ENCODE assay signal across 29 mouse cellular contexts in the genomic region with DNA sequence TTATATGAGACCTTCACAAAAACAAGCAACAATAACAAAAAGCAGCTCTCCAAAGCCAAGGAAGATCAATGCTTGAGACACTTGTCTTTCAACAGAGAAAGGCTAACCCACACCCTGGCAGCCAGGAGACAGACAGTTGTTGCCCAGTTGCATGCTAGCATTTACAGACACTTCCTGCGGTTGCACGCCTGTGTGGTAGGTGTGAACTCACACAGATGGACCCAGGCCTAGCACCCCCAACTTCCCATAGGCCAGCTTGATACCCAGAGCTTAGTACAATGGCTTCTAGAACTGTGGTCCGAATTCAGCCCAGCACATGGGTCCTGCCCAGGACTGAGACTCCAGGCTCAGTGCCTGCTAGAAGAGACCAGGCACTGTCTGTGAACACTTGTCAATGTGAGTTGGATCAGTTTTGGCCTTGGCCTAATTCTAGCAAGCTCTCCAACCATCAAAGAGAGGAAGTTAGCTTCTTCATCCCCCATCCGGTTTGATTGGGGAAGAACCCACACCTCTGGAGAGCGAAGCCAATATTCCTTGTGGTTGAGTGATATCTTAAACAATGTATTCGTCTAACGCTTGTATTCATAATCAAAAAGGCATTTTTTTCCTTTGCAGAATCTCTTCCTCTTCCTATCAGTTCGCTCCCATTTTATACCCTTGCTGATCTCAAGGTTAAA. TPM values are rescaled to one million over a fixed set of nuclear protein-coding genes. Genes with fewer than 3 reads are reported as not detected.
DNase-seq lines count a peak whose midpoint lies in the region; ATAC-seq lines count a peak whose summit lies in the region.
"Had no signal": no experiment of that assay in that cellular context is flagged by ENCODE, and none has a peak within 500 bp of the region (broad histone marks: within the 10 kb centered on the region; RNA-seq: fewer than 3 reads in every experiment).

No protein-coding gene starts in this region.

- H3K4me3 ChIP-seq in heart, embryonic 16.5 days (ENCODE audit: low read length): no peak overlapping the region
- H3K4me3 ChIP-seq in heart, embryonic 11.5 days (ENCODE audit: low read depth, low read length): no peak overlapping the region
- no peak overlapping the region for H3K4me3 ChIP-seq in midbrain, embryonic 10.5 days
- H3K4me3 ChIP-seq: gastrocnemius, adult 2 months; intestine, embryonic 15.5 days; limb, embryonic 13.5 days; lung, embryonic 15.5 days; midbrain, embryonic 15.5 days had no signal

- H3K9me3 ChIP-seq in heart, embryonic 16.5 days (replicated peaks; ENCODE audit: control insufficient read depth, low read length): no peaks in the 10 kb centered on the region
- H3K9me3 ChIP-seq in heart, embryonic 11.5 days (replicated peaks; ENCODE audit: control insufficient read depth, low read length): no peaks in the 10 kb centered on the region
- no peaks in the 10 kb centered on the region for H3K9me3 ChIP-seq in midbrain, embryonic 10.5 days (replicated peaks)
- H3K9me3 ChIP-seq: intestine, embryonic 15.5 days; limb, embryonic 13.5 days; liver, embryonic 15.5 days; lung, embryonic 15.5 days; midbrain, embryonic 15.5 days had no signal

- ATAC-seq in heart, embryonic 16.5 days (replicated peaks; ENCODE audit: extremely low read depth, insufficient read depth, low FRiP score): no peak
- no peak for ATAC-seq in heart, embryonic 11.5 days (replicated peaks; ENCODE audit: insufficient number of reproducible peaks, low FRiP score, low TSS enrichment)
- ATAC-seq: hindbrain, embryonic 16.5 days; intestine, embryonic 15.5 days; midbrain, embryonic 15.5 days; Patski had no signal

- 82% methylated on average over 8 of the region's 8 CpGs for WGBS in heart, embryonic 16.5 days
- WGBS in heart, embryonic 11.5 days (ENCODE audit: insufficient replicate concordance): 89% methylated on average over 8 of the region's 8 CpGs
- 89% methylated on average over 8 of the region's 8 CpGs for WGBS in midbrain, embryonic 10.5 days

- no peaks in the 10 kb centered on the region for H3K36me3 ChIP-seq in heart, embryonic 16.5 days (ENCODE audit: control insufficient read depth, insufficient read depth)
- H3K36me3 ChIP-seq in heart, embryonic 11.5 days (ENCODE audit: control insufficient read depth, insufficient read depth, low read length): no peaks in the 10 kb centered on the region
- H3K36me3 ChIP-seq in midbrain, embryonic 10.5 days: no peaks in the 10 kb centered on the region
- H3K36me3 ChIP-seq: intestine, embryonic 15.5 days; limb, embryonic 13.5 days; lung, embryonic 15.5 days; midbrain, embryonic 15.5 days had no signal

- peak; percentile 35 for DNase-seq in thymus, postnatal 25 days
- no peak for DNase-seq in thymus, postnatal 36 days
- DNase-seq in induced T-regulatory cell, adult 2 months (ENCODE audit: low read depth): peak; percentile 48
- no peak for DNase-seq in gastrocnemius, postnatal 4 days (ENCODE audit: low spot score in 2 of 2)
- DNase-seq in midbrain, embryonic 10.5 days (ENCODE audit: low spot score): no peak
- DNase-seq: adrenal gland, postnatal 25 days; cerebellum, adult 18-20 months; gastrocnemius, adult 2 months; gastrocnemius, postnatal 36 days; kidney, adult 2 months; kidney, postnatal 4 days; spleen, adult 18-20 months had no signal

- H3K27ac ChIP-seq in heart, embryonic 16.5 days (ENCODE audit: low read length): no peak overlapping the region
- H3K27ac ChIP-seq in heart, embryonic 11.5 days (ENCODE audit: low read depth, low read length): no peak overlapping the region
- no peak overlapping the region for H3K27ac ChIP-seq in midbrain, embryonic 10.5 days (replicated peaks)
- H3K27ac ChIP-seq: gastrocnemius, adult 2 months; intestine, embryonic 15.5 days; limb, embryonic 13.5 days; lung, embryonic 15.5 days; midbrain, embryonic 15.5 days had no signal

- H3K4me2 ChIP-seq in heart, embryonic 16.5 days (ENCODE audit: low read depth, low read length): 0 out of 2 replicates have a peak overlapping the region, but pooled peaks have one; percentile 4
- no peak overlapping the region for H3K4me2 ChIP-seq in heart, embryonic 11.5 days
- H3K4me2 ChIP-seq: intestine, embryonic 15.5 days; limb, embryonic 13.5 days; lung, embryonic 15.5 days; midbrain, embryonic 15.5 days had no signal

- peaks cover 6% of the 10 kb centered on the region for H3K4me1 ChIP-seq in heart, embryonic 16.5 days (ENCODE audit: control insufficient read depth, insufficient read depth, low read length)
- H3K4me1 ChIP-seq in heart, embryonic 11.5 days (ENCODE audit: control insufficient read depth, insufficient read depth, low read length): peaks cover 18% of the 10 kb centered on the region
- H3K4me1 ChIP-seq in midbrain, embryonic 10.5 days: peaks cover 13% of the 10 kb centered on the region; the same call in 1 of the 2 replicates
- H3K4me1 ChIP-seq: midbrain, embryonic 15.5 days had no signal

- no peak overlapping the region for H3K9ac ChIP-seq in heart, embryonic 16.5 days (ENCODE audit: low read length)
- no peak overlapping the region for H3K9ac ChIP-seq in heart, embryonic 11.5 days (ENCODE audit: low read depth, low read length)
- H3K9ac ChIP-seq: intestine, embryonic 15.5 days; limb, embryonic 13.5 days; liver, embryonic 15.5 days; lung, embryonic 15.5 days; midbrain, embryonic 15.5 days had no signal

- H3K27me3 ChIP-seq in heart, embryonic 16.5 days (ENCODE audit: control insufficient read depth, insufficient read depth, low read length): 0 out of 2 replicates have a peak, but pooled peaks cover 3% of the 10 kb centered on the region
- H3K27me3 ChIP-seq in heart, embryonic 11.5 days (ENCODE audit: control insufficient read depth, insufficient read depth, low read length): peaks cover 3% of the 10 kb centered on the region; the same call in 1 of the 2 replicates
- H3K27me3 ChIP-seq in midbrain, embryonic 10.5 days (ENCODE audit: low read depth, poor library complexity, severe bottlenecking): peaks cover 8% of the 10 kb centered on the region; the same call in 1 of the 2 replicates
- H3K27me3 ChIP-seq: intestine, embryonic 15.5 days; liver, embryonic 15.5 days; lung, embryonic 15.5 days; midbrain, embryonic 15.5 days; Patski had no signal

RNA-seq across cellular contexts. Expression of gene Ptpn7, which starts 2.7 kb away (rescaled TPM):
- 7.3 and 20.5 TPM in 2 replicates for polyA plus RNA-seq in heart, embryonic 16.5 days (2015; fragmentation: Nextera tagmentation; extraction: Ambion mirVana)
- 1.2 and 2.0 TPM in 2 replicates for polyA plus RNA-seq in heart, embryonic 11.5 days (2014; fragmentation: Nextera tagmentation; extraction: Ambion mirVana)
- 1 to 10 TPM; 1.1 to 1.4 TPM for total RNA-seq in gastrocnemius, postnatal 4 days (2021)
- polyA plus RNA-seq in midbrain, embryonic 10.5 days (2016; fragmentation: Nextera tagmentation; extraction: Ambion mirVana): 1.3 and 2.4 TPM in 2 replicates

RNA-seq across cellular contexts. Expression of gene Arl8a, which starts 11.4 kb away (rescaled TPM):
- 40.2 and 43.9 TPM in 2 replicates for polyA plus RNA-seq in heart, embryonic 16.5 days (2015; fragmentation: Nextera tagmentation; extraction: Ambion mirVana)
- polyA plus RNA-seq in heart, embryonic 11.5 days (2014; fragmentation: Nextera tagmentation; extraction: Ambion mirVana): 27.7 and 29.7 TPM in 2 replicates
- 10 to 100 TPM; 49.9 to 50.9 TPM for total RNA-seq in gastrocnemius, postnatal 4 days (2021)
- 46.5 and 67.6 TPM in 2 replicates for polyA plus RNA-seq in midbrain, embryonic 10.5 days (2016; fragmentation: Nextera tagmentation; extraction: Ambion mirVana)

RNA-seq across cellular contexts. Expression of gene Lgr6, which starts 30.2 kb away (rescaled TPM):
- 2.5 and 4.6 TPM in 2 replicates for polyA plus RNA-seq in heart, embryonic 16.5 days (2015; fragmentation: Nextera tagmentation; extraction: Ambion mirVana)
- polyA plus RNA-seq in heart, embryonic 11.5 days (2014; fragmentation: Nextera tagmentation; extraction: Ambion mirVana): 1.0 and 1.4 TPM in 2 replicates
- 1 to 10 TPM; 1.2 to 1.3 TPM for total RNA-seq in gastrocnemius, postnatal 4 days (2021)
- polyA plus RNA-seq in midbrain, embryonic 10.5 days (2016; fragmentation: Nextera tagmentation; extraction: Ambion mirVana): 0.06 and 0.17 TPM in 2 replicates
- total RNA-seq: megakaryocyte-erythroid progenitor cell, adult 5-6 weeks; neutrophil, adult 5-6 weeks had no signal
- polyA plus RNA-seq: erythroblast, embryonic 14.5 days had no signal

RNA-seq across cellular contexts. Expression of gene Gpr37l1, which starts 32.2 kb away (rescaled TPM):
- not detected in 2 replicates for polyA plus RNA-seq in heart, embryonic 16.5 days (2015; fragmentation: Nextera tagmentation; extraction: Ambion mirVana)
- polyA plus RNA-seq in heart, embryonic 11.5 days (2014; fragmentation: Nextera tagmentation; extraction: Ambion mirVana): not detected in 2 replicates
- total RNA-seq in gastrocnemius, postnatal 4 days (2021): 1 to 10 TPM; 1.3 to 1.7 TPM
- not detected in 2 replicates for polyA plus RNA-seq in midbrain, embryonic 10.5 days (2016; fragmentation: Nextera tagmentation; extraction: Ambion mirVana)
- total RNA-seq: megakaryocyte-erythroid progenitor cell, adult 5-6 weeks; neutrophil, adult 5-6 weeks had no signal
- polyA plus RNA-seq: erythroblast, embryonic 14.5 days; forebrain, embryonic 11.5 days; heart, embryonic 14.5 days; hindbrain, embryonic 11.5 days; kidney, embryonic 16.5 days; liver, embryonic 15.5 days; neural tube, embryonic 11.5 days had no signal

Comparison
In these comparisons a context has a peak if more than half of its experiments do, and no peak if none do; other contexts are left out.
1. DNase-seq: peak in thymus, postnatal 25 days (single experiment) and induced T-regulatory cell, adult 2 months (single experiment); none in thymus, postnatal 36 days (0 of 2), gastrocnemius, postnatal 4 days (0 of 2) and midbrain, embryonic 10.5 days (single experiment).